Mouse (Mus musculus): ENCODE measurements at regions not wholly inside any gene's neighbourhood (a gene's known extent, or its start where the extent isn't known, plus 50 kb on each side); places are given as distances from the start of the nearest gene placed in this dataset.

- peaks cover 14% of the 10 kb centered on the region; the same call in 1 of the 2 replicates for H3K4me1 ChIP-seq (ENCODE audit: control insufficient read depth, insufficient read depth, low read length)
- no peak overlapping the region for H3K4me3 ChIP-seq (ENCODE audit: insufficient read depth, low read depth, low read length)
- H3K27ac ChIP-seq (ENCODE audit: insufficient read depth, low read depth, low read length) = no peak overlapping the region
- no peak for TF ChIP-seq POLR2A (IDR thresholded peaks at IDR 0.05; ENCODE audit: insufficient read depth, low read depth, low read length)
- no peak for TF ChIP-seq CTCF (IDR thresholded peaks at IDR 0.05; ENCODE audit: insufficient read depth, low read depth, low read length)
- 46% methylated on average over 4 of the region's 4 CpGs for WGBS
These were observed 125.3 kb upstream of the Ncam1 start for GRCm38 (mm10) chr9:49923981-49924501.

GRCm38 (mm10) chr9:49922770-49923169 is 124.0 kb upstream of the Ncam1 start:
- H3K4me1 ChIP-seq (ENCODE audit: control insufficient read depth, insufficient read depth, low read length) = peaks cover 14% of the 10 kb centered on the region; the same call in 1 of the 2 replicates
- WGBS = 64% methylated on average over 3 of the region's 3 CpGs
- H3K4me3 ChIP-seq (ENCODE audit: insufficient read depth, low read depth, low read length) = no peak overlapping the region
- H3K27ac ChIP-seq (ENCODE audit: insufficient read depth, low read depth, low read length) = no peak overlapping the region
- TF ChIP-seq POLR2A (IDR thresholded peaks at IDR 0.05; ENCODE audit: insufficient read depth, low read depth, low read length) (no peak), CTCF (IDR thresholded peaks at IDR 0.05; ENCODE audit: insufficient read depth, low read depth, low read length) (no peak)

- Histone ChIP-seq H3K4me1 (ENCODE audit: control insufficient read depth, insufficient read depth, low read length) (peaks cover 14% of the 10 kb centered on the region; the same call in 1 of the 2 replicates), H3K4me3 (ENCODE audit: insufficient read depth, low read depth, low read length) (no peak overlapping the region), H3K27ac (ENCODE audit: insufficient read depth, low read depth, low read length) (no peak overlapping the region)
- no peak for TF ChIP-seq CTCF (IDR thresholded peaks at IDR 0.05; ENCODE audit: insufficient read depth, low read depth, low read length)
- 29% methylated on average over 2 of the region's 2 CpGs for WGBS
These were observed 123.4 kb upstream of the Ncam1 start for GRCm38 (mm10) chr9:49922162-49922561.

GRCm38 (mm10) chr9:49921306-49921705 is 122.6 kb upstream of the Ncam1 start:
- 86% methylated on average over 3 of the region's 3 CpGs for WGBS
- TF ChIP-seq POLR2A (IDR thresholded peaks at IDR 0.05; ENCODE audit: insufficient read depth, low read depth, low read length) (no peak), CTCF (IDR thresholded peaks at IDR 0.05; ENCODE audit: insufficient read depth, low read depth, low read length) (no peak)
- Histone ChIP-seq H3K4me1 (ENCODE audit: control insufficient read depth, insufficient read depth, low read length) (peaks cover 14% of the 10 kb centered on the region; the same call in 1 of the 2 replicates), H3K27ac (ENCODE audit: insufficient read depth, low read depth, low read length) (no peak overlapping the region), H3K4me3 (ENCODE audit: insufficient read depth, low read depth, low read length) (no peak overlapping the region)

GRCm38 (mm10) chr9:49915046-49915719 is 116.5 kb upstream of the Ncam1 start:
- H3K4me1 ChIP-seq (ENCODE audit: control insufficient read depth, insufficient read depth, low read length) = no peaks in the 10 kb centered on the region
- WGBS = 58% methylated on average over 4 of the region's 4 CpGs
- TF ChIP-seq POLR2A (IDR thresholded peaks at IDR 0.05; ENCODE audit: insufficient read depth, low read depth, low read length) = no peak
- no peak for TF ChIP-seq CTCF (IDR thresholded peaks at IDR 0.05; ENCODE audit: insufficient read depth, low read depth, low read length)
- no peak overlapping the region for H3K4me3 ChIP-seq (ENCODE audit: insufficient read depth, low read depth, low read length)
- peak overlapping the region; percentile 33; the same call in 1 of the 2 replicates for H3K27ac ChIP-seq (ENCODE audit: insufficient read depth, low read depth, low read length)

- no peak overlapping the region for H3K4me3 ChIP-seq (ENCODE audit: insufficient read depth, low read depth, low read length)
- no peak overlapping the region for H3K27ac ChIP-seq (ENCODE audit: insufficient read depth, low read depth, low read length)
- no peak for TF ChIP-seq POLR2A (IDR thresholded peaks at IDR 0.05; ENCODE audit: insufficient read depth, low read depth, low read length)
- WGBS = 94% methylated on average over 4 of the region's 4 CpGs
- no peaks in the 10 kb centered on the region for H3K4me1 ChIP-seq (ENCODE audit: control insufficient read depth, insufficient read depth, low read length)
These were observed 115.0 kb upstream of the Ncam1 start for GRCm38 (mm10) chr9:49913677-49914076.

GRCm38 (mm10) chr9:49912306-49912705 is 113.6 kb upstream of the Ncam1 start:
- TF ChIP-seq CTCF (IDR thresholded peaks at IDR 0.05; ENCODE audit: insufficient read depth, low read depth, low read length) = no peak
- TF ChIP-seq POLR2A (IDR thresholded peaks at IDR 0.05; ENCODE audit: insufficient read depth, low read depth, low read length) = no peak
- Histone ChIP-seq H3K27ac (ENCODE audit: insufficient read depth, low read depth, low read length) (no peak overlapping the region), H3K4me3 (ENCODE audit: insufficient read depth, low read depth, low read length) (no peak overlapping the region), H3K4me1 (ENCODE audit: control insufficient read depth, insufficient read depth, low read length) (no peaks in the 10 kb centered on the region)
- WGBS = 85% methylated on average over 1 of the region's 1 CpGs

- Histone ChIP-seq H3K27ac (ENCODE audit: insufficient read depth, low read depth, low read length) (peak overlapping the region; percentile 11; the same call in 1 of the 2 replicates), H3K4me1 (ENCODE audit: control insufficient read depth, insufficient read depth, low read length) (peaks cover 2% of the 10 kb centered on the region), H3K4me3 (ENCODE audit: insufficient read depth, low read depth, low read length) (no peak overlapping the region)
- TF ChIP-seq CTCF (IDR thresholded peaks at IDR 0.05; ENCODE audit: insufficient read depth, low read depth, low read length) = no peak
- no peak for TF ChIP-seq POLR2A (IDR thresholded peaks at IDR 0.05; ENCODE audit: insufficient read depth, low read depth, low read length)
- 46% methylated on average over 4 of the region's 4 CpGs for WGBS
These were observed 107.6 kb upstream of the Ncam1 start for GRCm38 (mm10) chr9:49906306-49906705.

- no peak for TF ChIP-seq POLR2A (IDR thresholded peaks at IDR 0.05; ENCODE audit: insufficient read depth, low read depth, low read length)
- no peak for TF ChIP-seq CTCF (IDR thresholded peaks at IDR 0.05; ENCODE audit: insufficient read depth, low read depth, low read length)
- no peak overlapping the region for H3K27ac ChIP-seq (ENCODE audit: insufficient read depth, low read depth, low read length)
- 78% methylated on average over 4 of the region's 4 CpGs for WGBS
- H3K4me3 ChIP-seq (ENCODE audit: insufficient read depth, low read depth, low read length) = no peak overlapping the region
- H3K4me1 ChIP-seq (ENCODE audit: control insufficient read depth, insufficient read depth, low read length) = peaks cover 2% of the 10 kb centered on the region
These were observed 107.0 kb upstream of the Ncam1 start for GRCm38 (mm10) chr9:49905703-49906102.
